Mouse (Mus musculus) ES-E14 (cell line): Measurements from ENCODE around the gene Mdp1. TPM values are rescaled to one million over a fixed set of nuclear protein-coding genes. Genes with fewer than 3 reads are reported as not detected.

ENCODE experiments used
- DNase-seq: peaks from one replicate; pipeline ENCODE4 v3.0.0-alpha.2; 2013; ENCODE audit warnings: low read depth, low spot score
- H3K27ac ChIP-seq: 2 replicates; pipeline ENCODE4 v1.5.1; 2012; ENCODE audit warnings: low read depth, mild to moderate bottlenecking, low read length, moderate library complexity, mixed read lengths; ENCODE audit not compliant: poor library complexity, insufficient read depth, severe bottlenecking
- H3K36me3 ChIP-seq: 2 replicates; pipeline ENCODE4 v1.6.1; 2012; ENCODE audit warnings: mild to moderate bottlenecking, low read length, moderate library complexity, mixed read lengths; ENCODE audit not compliant: control insufficient read depth, poor library complexity, insufficient read depth, severe bottlenecking
- H3K4me1 ChIP-seq, 2 experiments: fragments of 150-350 bp in 1 of 2; sonication (generic) in 1 of 2; 2 replicates each; pipeline ENCODE4 v1.6.1; 2012; ENCODE audit warnings: low read length in 2 of 2, mild to moderate bottlenecking in 1 of 2, mixed read lengths in 1 of 2; ENCODE audit not compliant: control insufficient read depth in 2 of 2, insufficient read depth in 2 of 2, poor library complexity in 1 of 2
- H3K4me3 ChIP-seq, 2 experiments: fragments of 150-350 bp in 1 of 2; sonication (generic) in 1 of 2; 2 replicates each; pipeline ENCODE4 v1.5.1; 2012; ENCODE audit warnings: low read length in 2 of 2, low read depth in 1 of 2, mild to moderate bottlenecking in 1 of 2, mixed read lengths in 1 of 2; ENCODE audit not compliant: insufficient read depth in 1 of 2, poor library complexity in 1 of 2, severe bottlenecking in 1 of 2
- H3K9ac ChIP-seq: 2 replicates; pipeline ENCODE4 v1.6.1; 2012; ENCODE audit warnings: low read depth, mild to moderate bottlenecking, low read length, mixed read lengths; ENCODE audit not compliant: poor library complexity, insufficient read depth, severe bottlenecking
- H3K9me3 ChIP-seq: fragments of 150-350 bp; sonication (generic); 2 replicates; pipeline ENCODE4 v1.6.1; 2012; ENCODE audit warnings: low read depth, mild to moderate bottlenecking, low read length; ENCODE audit not compliant: control insufficient read depth, insufficient read depth
- CHD2 ChIP-seq: IDR thresholded peaks from 2 replicates; pipeline ENCODE4 v1.6.1; 2014; ENCODE audit warnings: mild to moderate bottlenecking, low read depth, low read length, inconsistent platforms
- HCFC1 ChIP-seq: IDR thresholded peaks from 2 replicates; pipeline ENCODE4 v1.6.1; 2012; ENCODE audit warnings: low read length, inconsistent platforms, borderline replicate concordance; ENCODE audit not compliant: insufficient read depth
- MAFK ChIP-seq: IDR thresholded peaks from 2 replicates; pipeline ENCODE4 v1.6.1; 2014; ENCODE audit warnings: mild to moderate bottlenecking, low read depth, low read length, inconsistent platforms; ENCODE audit not compliant: insufficient read depth
- ZC3H11A ChIP-seq: IDR thresholded peaks from 2 replicates; pipeline ENCODE4 v1.6.1; 2012; ENCODE audit warnings: low read depth, mild to moderate bottlenecking, inconsistent platforms, low read length, borderline replicate concordance
- ZNF384 ChIP-seq: IDR thresholded peaks from 2 replicates; pipeline ENCODE4 v1.6.1; 2012; ENCODE audit warnings: low read depth, low read length, inconsistent platforms
- in situ Hi-C, 2 experiments: fragments of 600-800 bp; cut with MboI; formaldehyde crosslinking; loops; one replicate each; pipeline ENCODE4 v1.15.1; 2025; ENCODE audit warnings: low sequenced_read_pairs in 2 of 2, inconsistent platforms in 1 of 2; ENCODE audit not compliant: unreplicated experiment in 2 of 2
- total RNA-seq: library from RNA; depleted of rRNA; stranded (reverse); fragments of 300-350 nt; gene quantifications from 2 replicates; pipeline ENCODE4 v1.2.3, GENCODE M21; 2012

Gene Mdp1
- total RNA-seq, 1 experiment = 13.0 TPM

DNA sequence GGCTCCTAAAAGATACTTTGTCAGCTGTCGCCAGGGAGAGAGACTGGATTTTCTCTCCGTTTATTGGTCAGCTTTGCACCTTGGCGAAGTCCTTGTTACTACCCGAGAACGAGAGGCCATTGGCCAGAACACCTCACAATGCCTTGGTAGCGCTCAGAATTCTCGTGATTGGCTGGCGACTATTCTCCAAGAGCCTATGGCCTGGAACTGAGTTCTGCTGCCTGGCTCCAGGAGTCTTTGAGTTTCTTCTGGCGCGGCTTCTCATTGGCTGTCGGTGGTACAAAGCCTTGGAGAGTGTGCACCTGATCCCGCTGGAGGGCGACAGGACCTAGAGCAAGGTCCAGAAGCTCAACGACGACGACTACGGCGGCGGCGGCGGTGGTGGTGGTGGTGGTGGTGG lies 42.5 kb downstream of the Mdp1 start, which contains the start of gene Rec8:
TSS of gene Rec8 (plus strand) at position 216 of the 400 bp plus-strand sequence.
- Histone ChIP-seq H3K27ac (no peak within 1 kb of the TSS), H3K9ac (peak within 1 kb of the TSS; percentile 12; the same call in 1 of the 2 replicates), H3K36me3 (peaks cover 2% of the 10 kb centered on the region; the same call in 1 of the 2 replicates), H3K9me3 (no peaks in the 10 kb centered on the region), H3K4me3 (peak within 1 kb of the TSS; percentile 27 to 40), H3K4me1 (peaks cover 0 to 8% of the 10 kb centered on the region in 2 experiments; a peak in 2 of 4 replicates)
- in situ Hi-C loops = no loop called here
- peak; percentile 60 for TF ChIP-seq CHD2
- TF ChIP-seq ZC3H11A = no peak
- peak; percentile 90 for DNase-seq

DNA sequence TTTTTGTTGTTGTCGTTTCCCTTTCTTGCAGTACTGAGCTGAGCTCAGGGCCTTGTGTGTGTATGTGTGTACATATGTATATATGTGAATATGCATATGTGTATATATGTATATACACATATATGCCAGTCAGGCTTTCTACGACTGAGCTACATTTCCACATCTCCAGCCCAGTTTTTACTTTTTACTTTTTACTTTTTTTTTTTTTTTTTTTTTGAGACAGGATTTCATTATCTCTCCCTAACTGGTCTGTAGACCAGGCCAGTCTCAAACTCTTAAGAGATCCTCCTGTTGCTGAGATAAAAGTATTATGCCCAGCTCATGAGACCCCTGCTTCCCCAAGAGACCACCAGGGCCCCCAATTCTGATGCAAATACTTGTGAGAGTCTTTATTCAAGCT lies 43.5 kb downstream of the Mdp1 start:
- DNase-seq = no peak
- H3K9ac ChIP-seq = no peak overlapping the region
- in situ Hi-C loops = no loop called here
- H3K4me3 ChIP-seq = no peak overlapping the region
- no peaks in the 10 kb centered on the region for H3K9me3 ChIP-seq
- no peaks in the 10 kb centered on the region; the same call in 1 of the 2 replicates for H3K36me3 ChIP-seq
- no peak overlapping the region for H3K27ac ChIP-seq
- H3K4me1 ChIP-seq = peaks cover 0 to 8% of the 10 kb centered on the region in 2 experiments; a peak in 2 of 4 replicates
- TF ChIP-seq ZC3H11A (no peak), ZNF384 (no peak), MAFK (no peak), HCFC1 (no peak), CHD2 (no peak)

DNA sequence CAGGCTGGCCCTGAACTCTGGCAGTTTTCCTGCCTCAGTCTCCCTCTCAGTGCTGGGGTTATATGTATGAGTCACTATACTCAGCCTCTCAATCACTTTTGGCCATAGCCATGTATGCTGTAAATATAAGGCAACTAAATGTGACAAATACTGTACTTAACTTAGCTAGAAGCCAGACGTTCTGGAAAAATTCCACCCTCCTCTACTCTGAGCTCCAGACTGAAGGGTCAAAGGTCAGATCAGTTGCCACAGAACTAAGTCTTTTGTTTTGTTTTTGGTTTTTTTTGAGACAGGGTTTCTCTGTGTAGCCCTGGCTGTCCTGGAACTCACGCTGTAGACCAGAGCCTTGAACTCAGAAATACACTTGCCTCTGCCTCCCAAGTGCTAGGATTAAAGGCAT lies 44.4 kb downstream of the Mdp1 start:
- no peak overlapping the region for H3K27ac ChIP-seq
- no peak overlapping the region for H3K9ac ChIP-seq
- TF ChIP-seq HCFC1 (no peak), ZNF384 (no peak), CHD2 (no peak), MAFK (no peak), ZC3H11A (no peak)
- in situ Hi-C loops = no loop called here
- DNase-seq = no peak
- H3K36me3 ChIP-seq = no peaks in the 10 kb centered on the region; the same call in 1 of the 2 replicates
- H3K4me1 ChIP-seq = peaks cover 0 to 8% of the 10 kb centered on the region in 2 experiments; a peak in 2 of 4 replicates
- H3K9me3 ChIP-seq = no peaks in the 10 kb centered on the region
- no peak overlapping the region for H3K4me3 ChIP-seq

DNA sequence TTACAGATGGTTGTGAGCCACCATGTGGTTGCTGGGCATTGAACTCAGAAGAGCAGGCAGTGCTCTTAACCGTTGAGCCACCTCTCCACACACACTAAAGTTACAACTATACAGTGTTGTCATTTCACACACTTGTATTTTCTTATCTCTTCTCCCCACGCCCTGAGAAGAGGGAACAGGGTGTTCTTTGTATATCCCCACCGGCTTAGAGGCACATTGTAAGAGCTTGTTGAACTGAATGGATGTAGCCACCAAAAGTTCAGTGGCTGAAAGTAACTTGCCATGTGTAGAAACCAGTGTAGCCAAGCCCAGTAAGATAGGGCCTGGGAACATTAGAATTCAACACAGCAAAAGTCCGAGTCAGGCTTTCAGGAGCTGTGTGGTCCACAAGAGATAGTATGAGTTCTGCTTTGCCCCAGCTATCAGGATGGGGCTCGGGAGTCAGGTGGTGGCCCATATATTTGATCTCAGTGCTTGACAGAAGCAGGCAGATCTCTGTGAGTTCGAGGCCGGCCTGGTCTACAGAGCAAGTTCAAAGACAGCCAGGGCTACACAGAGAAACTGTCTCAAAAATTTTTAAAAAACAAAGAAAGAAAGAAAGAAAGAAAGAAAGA lies 45.6 kb downstream of the Mdp1 start:
- Histone ChIP-seq H3K36me3 (peaks cover 2% of the 10 kb centered on the region; the same call in 1 of the 2 replicates), H3K4me1 (peaks cover 0 to 8% of the 10 kb centered on the region in 2 experiments; a peak in 2 of 4 replicates), H3K9me3 (no peaks in the 10 kb centered on the region), H3K4me3 (no peak overlapping the region), H3K27ac (no peak overlapping the region), H3K9ac (no peak overlapping the region)
- no peak for DNase-seq
- TF ChIP-seq MAFK (no peak), ZNF384 (no peak)
- in situ Hi-C loops = no loop called here

DNA sequence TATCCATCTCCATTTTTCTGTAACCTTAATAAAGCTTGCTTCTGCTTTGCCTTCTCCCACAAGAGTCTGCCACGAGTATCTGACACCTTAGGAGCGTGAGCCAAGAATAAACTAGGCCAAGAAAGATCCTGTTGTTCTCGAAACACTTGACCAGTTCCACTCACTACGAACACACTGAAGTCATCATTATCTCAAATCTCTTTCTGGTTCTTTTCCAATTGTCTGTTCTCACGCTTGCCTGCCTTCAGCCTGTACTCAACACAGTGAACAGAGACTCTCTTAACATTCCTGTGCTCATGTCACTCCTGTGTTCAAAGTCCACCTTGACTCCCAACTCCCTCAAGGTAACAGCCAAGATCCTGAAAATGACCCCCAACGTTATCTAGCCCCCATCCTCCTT lies 47.0 kb downstream of the Mdp1 start:
- Histone ChIP-seq H3K4me3 (no peak overlapping the region), H3K4me1 (peaks cover 0 to 2% of the 10 kb centered on the region in 2 experiments; a peak in 1 of 4 replicates), H3K36me3 (peaks cover 9% of the 10 kb centered on the region), H3K9ac (no peak overlapping the region), H3K27ac (no peak overlapping the region), H3K9me3 (no peaks in the 10 kb centered on the region)
- TF ChIP-seq ZC3H11A = no peak
- no peak for TF ChIP-seq ZNF384
- no peak for TF ChIP-seq MAFK
- no peak for TF ChIP-seq HCFC1
- TF ChIP-seq CHD2 = no peak
- in situ Hi-C loops = no loop called here
- no peak for DNase-seq
